Mouse (Mus musculus) spleen, adult 2 months (tissue): ENCODE results near the gene Coil. TPM values are rescaled to one million over a fixed set of nuclear protein-coding genes. Genes with fewer than 3 reads are reported as not detected.
"Not testable (repeated sequence)": the region's sequence is repeated elsewhere in the genome, so short reads cannot be mapped to it uniquely, and the experiment has no call there.

ENCODE experiments used
- DNase-seq, 2 experiments: peaks; one replicate each; pipeline versions ENCODE4 v3.0.0 to v3.0.0-alpha.2; 2012 to 2021; ENCODE audit warnings: low spot score in 2 of 2, low read depth in 1 of 2
- H3K27ac ChIP-seq: fragments of 200-500 bp; 2 replicates; pipeline ENCODE4 v1.5.1; 2012; ENCODE audit warnings: low read length, inconsistent platforms; ENCODE audit not compliant: insufficient read depth
- H3K27me3 ChIP-seq: fragments of 200-500 bp; 2 replicates; pipeline ENCODE4 v1.6.1; 2012; ENCODE audit warnings: mild to moderate bottlenecking, moderate library complexity, low read length, inconsistent platforms; ENCODE audit not compliant: control insufficient read depth, insufficient read depth
- H3K36me3 ChIP-seq: fragments of 200-500 bp; 2 replicates; pipeline ENCODE4 v1.6.1; 2012; ENCODE audit warnings: mild to moderate bottlenecking, low read length, inconsistent platforms; ENCODE audit not compliant: control insufficient read depth, insufficient read depth
- H3K4me1 ChIP-seq: fragments of 200-500 bp; 2 replicates; pipeline ENCODE4 v1.6.1; 2011; ENCODE audit warnings: inconsistent platforms; ENCODE audit not compliant: control insufficient read depth, insufficient read depth, insufficient read length
- H3K4me3 ChIP-seq: fragments of 200-500 bp; 2 replicates; pipeline ENCODE4 v1.5.1; 2011; ENCODE audit warnings: mild to moderate bottlenecking, inconsistent platforms; ENCODE audit not compliant: insufficient read depth, insufficient read length; ENCODE audit errors: extremely low read depth
- CTCF ChIP-seq: fragments of 200-500 bp; IDR thresholded peaks from 2 replicates; pipeline ENCODE4 v1.5.1; 2011; ENCODE audit warnings: mild to moderate bottlenecking, inconsistent platforms; ENCODE audit not compliant: insufficient read depth, insufficient read length, insufficient replicate concordance; ENCODE audit errors: extremely low read depth
- POLR2A ChIP-seq: fragments of 200-500 bp; IDR thresholded peaks from 2 replicates; pipeline ENCODE4 v1.6.1; 2011; ENCODE audit warnings: low read depth, low read length, inconsistent platforms
- WGBS: fragments of 180-500 bp; shearing (Covaris S2); methylation state at CpG from one replicate; pipeline ENCODE4 v1.1.7; 2018; 5-methylcytosine and 5-hydroxymethylcytosine counted together
- polyA plus RNA-seq: library from polyadenylated mRNA; depleted of rRNA; stranded (reverse); fragments of >200 nt; gene quantifications from 2 replicates; pipeline ENCODE4 v1.2.3, GENCODE M21; 2012; rRNA removed

Gene Coil
- polyA plus RNA-seq, 1 experiment = 4.0 TPM

- Histone ChIP-seq H3K4me1 (peaks cover 26% of the 10 kb centered on the region; the same call in 1 of the 2 replicates), H3K36me3 (no peaks in the 10 kb centered on the region), H3K4me3 (no peak overlapping the region), H3K27ac (peak overlapping the region; percentile 89), H3K27me3 (no peaks in the 10 kb centered on the region)
- 20% methylated on average over 10 of the region's 10 CpGs for WGBS
- DNase-seq = peak; percentile 63 to 86
- no peak for TF ChIP-seq CTCF
- TF ChIP-seq POLR2A = no peak
Measured at GRCm38 (mm10) chr11:89028871-89029405, 58.9 kb downstream of the Coil start.

GRCm38 (mm10) chr11:89030552-89030951 is 60.5 kb downstream of the Coil start:
- peaks cover 22% of the 10 kb centered on the region; the same call in 1 of the 2 replicates for H3K4me1 ChIP-seq

GRCm38 (mm10) chr11:89031189-89031588 is 61.1 kb downstream of the Coil start:
- no peak for TF ChIP-seq CTCF
- TF ChIP-seq POLR2A = no peak
- no peaks in the 10 kb centered on the region for H3K27me3 ChIP-seq
- 79% methylated on average over 1 of the region's 1 CpGs for WGBS
- H3K4me1 ChIP-seq = peaks cover 17% of the 10 kb centered on the region; the same call in 1 of the 2 replicates
- H3K27ac ChIP-seq = no peak overlapping the region
- H3K4me3 ChIP-seq = no peak overlapping the region
- no peaks in the 10 kb centered on the region for H3K36me3 ChIP-seq
- DNase-seq = no peak

More at GRCm38 (mm10) chr11:89030552-89030951, 60.5 kb downstream of the Coil start:
- Histone ChIP-seq H3K27me3 (no peaks in the 10 kb centered on the region), H3K4me3 (no peak overlapping the region), H3K27ac (no peak overlapping the region), H3K36me3 (no peaks in the 10 kb centered on the region)
- no peak for DNase-seq
- WGBS = 90% methylated on average over 6 of the region's 6 CpGs
- no peak for TF ChIP-seq CTCF
- TF ChIP-seq POLR2A = no peak

- Histone ChIP-seq H3K4me1 (no peaks in the 10 kb centered on the region), H3K4me3 (no peak overlapping the region), H3K27me3 (no peaks in the 10 kb centered on the region), H3K27ac (no peak overlapping the region), H3K36me3 (peaks cover 1% of the 10 kb centered on the region; the same call in 1 of the 2 replicates)
- TF ChIP-seq CTCF (no peak), POLR2A (no peak)
- DNase-seq = no peak
Measured at GRCm38 (mm10) chr11:89034592-89034991, 64.5 kb downstream of the Coil start.

GRCm38 (mm10) chr11:89035552-89035951 is 65.5 kb downstream of the Coil start:
- no peak for DNase-seq
- Histone ChIP-seq H3K4me1 (no peaks in the 10 kb centered on the region), H3K36me3 (peaks cover 9% of the 10 kb centered on the region), H3K4me3 (no peak overlapping the region), H3K27ac (no peak overlapping the region), H3K27me3 (no peaks in the 10 kb centered on the region)
- no peak for TF ChIP-seq CTCF
- TF ChIP-seq POLR2A = no peak
- WGBS = 89% methylated on average over 3 of the region's 3 CpGs

GRCm38 (mm10) chr11:89038496-89038895 is 68.4 kb downstream of the Coil start:
- peaks cover 16% of the 10 kb centered on the region for H3K36me3 ChIP-seq
- 96% methylated on average over 6 of the region's 6 CpGs for WGBS
- no peak for TF ChIP-seq CTCF

GRCm38 (mm10) chr11:89039325-89039724 is 69.3 kb downstream of the Coil start:
- DNase-seq = peak; percentile 52 to 76
- Histone ChIP-seq H3K36me3 (peaks cover 21% of the 10 kb centered on the region), H3K27me3 (no peaks in the 10 kb centered on the region), H3K27ac (no peak overlapping the region), H3K4me3 (no peak overlapping the region), H3K4me1 (no peaks in the 10 kb centered on the region)
- TF ChIP-seq CTCF (peak; percentile 94), POLR2A (no peak)
- 23% methylated on average over 3 of the region's 3 CpGs for WGBS

More at GRCm38 (mm10) chr11:89038496-89038895, 68.4 kb downstream of the Coil start:
- H3K27me3 ChIP-seq = no peaks in the 10 kb centered on the region
- no peaks in the 10 kb centered on the region for H3K4me1 ChIP-seq
- no peak overlapping the region for H3K27ac ChIP-seq
- DNase-seq = no peak
- H3K4me3 ChIP-seq = no peak overlapping the region

GRCm38 (mm10) chr11:89041073-89041472 is 71.0 kb downstream of the Coil start:
- not testable (repeated sequence) for H3K4me3 ChIP-seq, H3K27ac ChIP-seq, DNase-seq, H3K4me1 ChIP-seq, H3K27me3 ChIP-seq
- 92% methylated on average over 6 of the region's 7 CpGs for WGBS
- H3K36me3 ChIP-seq = peaks cover 28% of the 10 kb centered on the region

Other genes with a start within 250 kb of the Coil start
- gene Akap1, start 105.7 kb upstream of the Coil start, polyA plus RNA-seq = 5.5 and 6.5 TPM in 2 replicates
- 15.3 and 17.4 TPM in 2 replicates for gene Scpep1, start 14.8 kb upstream of the Coil start, polyA plus RNA-seq
- 0.31 and 0.75 TPM in 2 replicates for gene Elobl, start 3.3 kb upstream of the Coil start, polyA plus RNA-seq
- 41.5 and 67.0 TPM in 2 replicates for gene Trim25, start 29.1 kb downstream of the Coil start, polyA plus RNA-seq
- gene Dgke, start 96.6 kb downstream of the Coil start, polyA plus RNA-seq = 3.9 and 6.9 TPM in 2 replicates
- not detected in 2 replicates for gene Gm525, start 103.6 kb downstream of the Coil start, polyA plus RNA-seq